Mouse (Mus musculus): ENCODE measurements around the gene Nod2.

DNA sequence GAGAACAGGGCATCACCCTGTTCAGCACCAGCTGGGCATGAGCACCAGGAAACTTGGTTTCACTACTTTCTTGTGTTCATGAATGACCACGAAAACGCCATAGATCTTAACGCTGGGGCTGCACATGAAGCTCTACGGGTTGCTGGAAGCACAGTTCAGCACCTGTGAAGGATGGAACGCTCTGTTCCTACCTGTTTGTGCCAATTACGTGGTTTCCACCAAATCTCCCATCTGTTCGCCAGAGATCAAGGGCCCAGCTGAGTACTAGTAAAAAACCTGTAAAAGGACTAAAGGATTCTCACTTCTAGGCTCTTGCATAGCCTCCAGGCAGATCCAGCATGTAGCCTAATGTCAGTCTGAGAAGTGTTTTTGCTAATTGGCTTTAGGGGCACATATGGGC lies 47.6 kb upstream of the Nod2 start:
- TF ChIP-seq CTCF (IDR thresholded peaks at IDR 0.05 in 2 of 3, conservative IDR thresholded peaks at IDR 0.05 in 1 of 3; ENCODE audit: control insufficient read depth in 1 of 3, insufficient read depth in 1 of 3, low read depth in 2 of 3, low read length in 3 of 3, poor library complexity in 1 of 3, severe bottlenecking in 1 of 3) (no peak), NRF1 (IDR thresholded peaks at IDR 0.05; ENCODE audit: insufficient read depth, low read depth, low read length, poor library complexity, severe bottlenecking) (no peak), POLR2A (IDR thresholded peaks at IDR 0.05; ENCODE audit: control insufficient read depth in 1 of 2, insufficient read depth in 1 of 2, low read depth in 1 of 2, low read length in 2 of 2, poor library complexity in 1 of 2) (no peak), ELF1 (IDR thresholded peaks at IDR 0.05; ENCODE audit: low read depth, low read length) (no peak), CHD2 (IDR thresholded peaks at IDR 0.05; ENCODE audit: low read length) (no peak), GATA1 (IDR thresholded peaks at IDR 0.05; ENCODE audit: low read depth, low read length) (no peak), ZMIZ1 (IDR thresholded peaks at IDR 0.05; ENCODE audit: low read depth, low read length) (no peak), EP300 (IDR thresholded peaks at IDR 0.05; ENCODE audit: low read depth in 1 of 2, low read length in 2 of 2) (no peak), RCOR1 (IDR thresholded peaks at IDR 0.05; ENCODE audit: low read depth, low read length) (no peak), MAX (IDR thresholded peaks at IDR 0.05; ENCODE audit: low read length) (no peak), RAD21 (IDR thresholded peaks at IDR 0.05; ENCODE audit: low read depth, low read length) (no peak), HCFC1 (IDR thresholded peaks at IDR 0.05; ENCODE audit: low read depth, low read length) (no peak)
